Mouse (Mus musculus): ENCODE results near the gene Eno3. TPM values are rescaled to one million over a fixed set of nuclear protein-coding genes. Genes with fewer than 3 reads are reported as not detected.

Eno3 gene
- polyA plus RNA-seq, 1 experiment: 15.6 TPM

GRCm38 (mm10) chr11:70688372-70688771, 31.4 kb downstream of the Eno3 start:
- Histone ChIP-seq H3K27ac (ENCODE audit: insufficient read depth, low read length) (peak overlapping the region; percentile 71), H3K4me3 (ENCODE audit: insufficient read depth, low read length) (peak overlapping the region; percentile 38), H3K4me1 (ENCODE audit: control insufficient read depth, insufficient read depth, low read length) (no peaks in the 10 kb centered on the region; the same call in 1 of the 2 replicates)
- TF ChIP-seq CTCF (IDR thresholded peaks at IDR 0.05; ENCODE audit: borderline replicate concordance, insufficient read depth, low read length) (no peak), POLR2A (IDR thresholded peaks at IDR 0.05; ENCODE audit: low read depth, low read length) (no peak; the same call in 1 of the 2 replicates)

DNA sequence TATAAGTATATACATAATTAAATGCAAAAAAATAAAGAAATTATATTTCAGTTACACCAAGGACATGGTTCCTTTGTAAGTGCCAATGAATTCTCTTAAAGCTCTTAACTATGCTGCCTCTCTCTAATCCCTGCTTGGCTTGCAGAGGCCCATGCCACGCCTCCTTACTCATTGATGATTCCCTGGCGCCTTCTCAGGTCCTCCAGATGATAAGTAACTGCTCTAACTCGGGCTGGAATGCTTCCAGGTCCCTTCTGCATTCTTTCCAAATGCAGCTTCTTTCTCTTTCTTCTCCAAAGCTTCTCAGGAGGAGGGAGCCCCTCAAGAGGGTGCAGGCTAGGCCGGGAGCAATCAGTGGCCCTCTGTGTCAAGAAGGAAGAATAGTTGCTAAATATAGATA, 32.6 kb downstream of the Eno3 start:
- Histone ChIP-seq H3K4me1 (ENCODE audit: control insufficient read depth, insufficient read depth, low read length) (no peaks in the 10 kb centered on the region; the same call in 1 of the 2 replicates), H3K27ac (ENCODE audit: insufficient read depth, low read length) (no peak overlapping the region), H3K4me3 (ENCODE audit: insufficient read depth, low read length) (no peak overlapping the region)
- TF ChIP-seq CTCF (IDR thresholded peaks at IDR 0.05; ENCODE audit: borderline replicate concordance, insufficient read depth, low read length) (no peak), POLR2A (IDR thresholded peaks at IDR 0.05; ENCODE audit: low read depth, low read length) (no peak)

DNA sequence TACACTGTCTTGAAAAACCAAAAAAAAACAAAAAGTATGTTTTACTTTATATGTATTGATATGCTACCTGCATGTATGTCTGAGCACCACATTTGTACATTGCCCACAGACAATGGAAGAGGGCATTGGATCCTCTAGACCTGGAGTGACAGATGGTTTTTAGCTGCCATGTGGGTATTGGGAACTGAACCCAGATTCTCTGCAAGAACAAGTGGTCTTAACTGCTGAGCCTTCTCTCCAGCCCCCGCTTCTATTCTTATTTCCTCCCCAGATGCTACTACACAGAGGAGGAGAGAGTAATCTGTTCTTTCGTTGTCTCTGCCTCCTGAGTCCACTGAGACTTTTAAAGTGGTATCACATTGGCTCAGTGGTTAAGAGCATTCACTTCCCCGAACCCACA, 36.5 kb downstream of the Eno3 start:
- TF ChIP-seq POLR2A (IDR thresholded peaks at IDR 0.05; ENCODE audit: low read depth, low read length) (no peak), CTCF (IDR thresholded peaks at IDR 0.05; ENCODE audit: borderline replicate concordance, insufficient read depth, low read length) (no peak)
- no peak overlapping the region for H3K4me3 ChIP-seq (ENCODE audit: insufficient read depth, low read length)
- H3K4me1 ChIP-seq (ENCODE audit: control insufficient read depth, insufficient read depth, low read length): no peaks in the 10 kb centered on the region; the same call in 1 of the 2 replicates
- H3K27ac ChIP-seq (ENCODE audit: insufficient read depth, low read length): no peak overlapping the region

GRCm38 (mm10) chr11:70697376-70697775, 40.4 kb downstream of the Eno3 start:
- Histone ChIP-seq H3K4me1 (ENCODE audit: control insufficient read depth, insufficient read depth, low read length) (no peaks in the 10 kb centered on the region), H3K4me3 (ENCODE audit: insufficient read depth, low read length) (no peak overlapping the region), H3K27ac (ENCODE audit: insufficient read depth, low read length) (no peak overlapping the region)
- TF ChIP-seq CTCF (IDR thresholded peaks at IDR 0.05; ENCODE audit: borderline replicate concordance, insufficient read depth, low read length) (no peak), POLR2A (IDR thresholded peaks at IDR 0.05; ENCODE audit: low read depth, low read length) (no peak)

DNA sequence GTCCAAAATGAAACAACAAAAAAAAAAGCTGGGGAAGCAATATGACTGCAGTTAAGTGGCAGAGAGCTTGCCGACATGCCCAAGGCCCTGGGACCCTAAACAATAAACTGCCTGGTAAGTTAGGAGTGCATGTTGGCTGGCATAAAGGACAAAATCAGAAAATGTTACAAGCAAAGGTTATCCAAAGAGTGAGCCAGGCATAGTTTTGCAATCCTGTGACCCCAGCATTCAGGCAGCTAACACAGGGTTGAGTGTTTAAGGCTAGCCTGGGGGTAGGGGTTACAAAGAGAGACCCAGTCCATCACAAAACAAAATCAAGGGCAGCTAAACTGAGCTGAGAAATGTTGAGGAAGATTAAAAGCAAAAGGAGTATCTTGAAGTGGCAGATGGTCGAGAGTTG, 42.0 kb downstream of the Eno3 start:
- H3K4me3 ChIP-seq (ENCODE audit: insufficient read depth, low read length): no peak overlapping the region
- no peak for TF ChIP-seq CTCF (IDR thresholded peaks at IDR 0.05; ENCODE audit: borderline replicate concordance, insufficient read depth, low read length)
- no peak for TF ChIP-seq POLR2A (IDR thresholded peaks at IDR 0.05; ENCODE audit: low read depth, low read length)
- H3K4me1 ChIP-seq (ENCODE audit: control insufficient read depth, insufficient read depth, low read length): no peaks in the 10 kb centered on the region
- no peak overlapping the region for H3K27ac ChIP-seq (ENCODE audit: insufficient read depth, low read length)

DNA sequence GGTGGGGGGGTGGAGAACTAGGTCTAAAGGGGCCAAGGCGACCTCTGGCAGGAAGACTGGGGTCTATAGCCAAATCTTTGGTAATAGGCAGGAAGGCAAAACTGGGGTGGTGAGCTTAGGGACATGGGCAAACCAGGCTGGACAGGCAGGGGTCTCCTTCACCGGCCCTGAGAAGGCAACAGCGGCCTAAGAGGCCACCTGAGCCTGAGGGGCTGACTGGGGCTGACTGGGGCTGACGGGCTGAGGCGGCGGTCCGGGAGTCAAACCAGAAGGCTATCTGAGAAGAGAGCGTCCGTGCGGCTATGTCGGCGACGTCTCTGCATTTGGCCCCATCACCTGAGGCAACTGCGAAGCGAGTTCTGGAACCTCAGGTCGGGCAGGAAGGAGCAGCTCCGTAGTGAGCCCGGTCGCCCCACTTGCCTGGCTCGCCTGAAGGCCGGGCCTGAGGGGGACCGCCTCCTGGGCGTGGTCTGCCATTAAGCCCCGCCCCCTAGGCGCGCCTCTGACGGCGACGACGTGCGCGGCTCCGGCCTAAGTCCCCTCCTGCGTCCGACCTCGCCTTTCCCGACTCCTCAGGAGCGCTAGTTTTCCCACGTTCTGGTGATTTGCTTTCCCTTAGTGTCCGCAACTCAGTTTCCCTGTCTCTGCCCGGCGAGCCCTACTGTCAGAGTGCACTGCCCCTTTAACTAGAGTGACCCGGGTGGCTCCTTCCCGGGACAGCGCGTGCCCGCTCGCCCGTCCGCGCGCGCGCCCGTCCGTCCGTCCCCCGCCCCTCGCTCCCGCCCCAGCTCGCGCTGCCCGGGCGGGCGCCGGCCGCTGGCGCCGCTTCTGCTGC, 42.9 kb downstream of the Eno3 start, which contains the start of the genes Inca1 and Kif1c:
Gene Inca1 (minus strand): TSS at position 434 of the 835 bp plus-strand sequence.
Gene Kif1c (plus strand): TSS at position 827 of the 835 bp plus-strand sequence.
- Histone ChIP-seq H3K27ac (ENCODE audit: insufficient read depth, low read length) (peak within 1 kb of the TSS; percentile 99), H3K4me3 (ENCODE audit: insufficient read depth, low read length) (peak within 1 kb of the TSS; percentile 81), H3K4me1 (ENCODE audit: control insufficient read depth, insufficient read depth, low read length) (no peaks in the 10 kb centered on the region)
- TF ChIP-seq POLR2A (IDR thresholded peaks at IDR 0.05; ENCODE audit: low read depth, low read length) (peak; percentile 94), CTCF (IDR thresholded peaks at IDR 0.05; ENCODE audit: borderline replicate concordance, insufficient read depth, low read length) (no peak)

DNA sequence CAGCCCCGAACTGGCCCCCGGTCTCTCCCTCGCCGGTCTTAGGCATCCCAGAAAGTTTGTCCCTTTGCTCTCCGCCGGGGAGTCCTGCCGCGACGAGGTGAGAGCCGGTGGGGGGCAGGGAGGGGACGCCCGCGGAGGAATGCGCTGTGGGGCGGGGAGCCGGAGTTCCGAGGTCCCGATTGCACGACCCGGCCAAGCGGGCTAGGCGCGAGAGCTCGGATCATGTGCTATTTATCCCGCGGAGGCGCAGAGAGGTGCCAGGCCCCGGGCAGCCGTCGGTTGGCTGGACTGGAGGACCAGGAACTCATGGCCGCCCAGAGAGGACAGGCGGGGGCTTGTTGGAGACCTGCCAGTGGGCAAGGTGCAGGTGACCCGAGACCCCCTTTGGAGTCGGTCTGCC, 43.6 kb downstream of the Eno3 start:
- peak; percentile 34 for TF ChIP-seq POLR2A (IDR thresholded peaks at IDR 0.05; ENCODE audit: low read depth, low read length)
- TF ChIP-seq CTCF (IDR thresholded peaks at IDR 0.05; ENCODE audit: borderline replicate concordance, insufficient read depth, low read length): no peak

DNA sequence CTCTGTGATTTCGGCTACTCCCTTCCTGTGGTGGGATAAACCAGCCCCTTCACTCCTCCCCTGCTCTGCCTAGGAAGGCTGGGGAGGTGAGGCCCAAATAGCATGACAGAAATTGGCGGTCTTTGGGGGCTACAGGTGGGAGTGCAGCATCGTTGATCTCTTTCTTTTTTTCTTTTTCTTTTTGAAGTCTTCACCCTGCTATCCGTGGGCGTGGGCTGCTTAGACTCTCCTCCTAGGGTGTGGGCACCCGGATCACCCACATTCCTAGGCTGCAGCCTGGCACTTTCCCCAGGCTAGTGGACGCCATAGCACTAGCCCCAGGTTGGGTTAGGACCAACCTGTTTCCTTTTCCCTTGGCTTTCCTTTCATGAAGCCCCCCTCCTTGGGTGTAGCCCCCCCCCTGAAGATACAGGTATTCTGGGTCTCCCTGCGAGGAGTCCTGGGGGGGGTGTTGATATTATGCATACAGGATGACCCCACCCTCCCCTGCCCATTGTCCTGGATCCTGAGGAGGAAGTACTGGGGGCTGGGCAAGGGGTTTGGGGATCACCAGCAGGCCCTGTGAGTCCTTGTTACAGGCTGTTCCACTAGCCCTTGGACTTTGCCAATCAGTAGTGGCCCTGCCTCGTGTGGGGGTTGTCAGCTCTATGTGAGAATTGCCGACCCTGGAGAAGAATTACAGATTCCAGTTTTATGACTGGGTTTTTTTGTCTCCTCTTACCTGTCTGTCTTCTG, 44.4 kb downstream of the Eno3 start:
- peak overlapping the region; percentile 81 for H3K4me3 ChIP-seq (ENCODE audit: insufficient read depth, low read length)
- TF ChIP-seq POLR2A (IDR thresholded peaks at IDR 0.05; ENCODE audit: low read depth, low read length) (no peak; the same call in 1 of the 2 replicates), CTCF (IDR thresholded peaks at IDR 0.05; ENCODE audit: borderline replicate concordance, insufficient read depth, low read length) (no peak)
- no peaks in the 10 kb centered on the region for H3K4me1 ChIP-seq (ENCODE audit: control insufficient read depth, insufficient read depth, low read length)
- peak overlapping the region; percentile 99 for H3K27ac ChIP-seq (ENCODE audit: insufficient read depth, low read length)

More for the DNA sequence above, 43.6 kb downstream of the Eno3 start:
- Histone ChIP-seq H3K27ac (ENCODE audit: insufficient read depth, low read length) (peak overlapping the region; percentile 99), H3K4me1 (ENCODE audit: control insufficient read depth, insufficient read depth, low read length) (no peaks in the 10 kb centered on the region), H3K4me3 (ENCODE audit: insufficient read depth, low read length) (peak overlapping the region; percentile 81)

- Histone ChIP-seq H3K27ac (ENCODE audit: insufficient read depth, low read length) (no peak overlapping the region), H3K4me3 (ENCODE audit: insufficient read depth, low read length) (peak overlapping the region; percentile 81), H3K4me1 (ENCODE audit: control insufficient read depth, insufficient read depth, low read length) (no peaks in the 10 kb centered on the region)
- no peak for TF ChIP-seq CTCF (IDR thresholded peaks at IDR 0.05; ENCODE audit: borderline replicate concordance, insufficient read depth, low read length)
- TF ChIP-seq POLR2A (IDR thresholded peaks at IDR 0.05; ENCODE audit: low read depth, low read length): no peak
Measured at GRCm38 (mm10) chr11:70701984-70702733, 45.2 kb downstream of the Eno3 start.
